Mouse (Mus musculus) liver, embryonic 11.5 days (tissue): ENCODE data around the gene Cnp. TPM values are rescaled to one million over a fixed set of nuclear protein-coding genes. Genes with fewer than 3 reads are reported as not detected.

Experiments
- ATAC-seq: fragments of 200-750 bp; cut with Nextera tagmentation; replicated peaks from 2 replicates; pipeline ENCODE4 v1.8.0; 2017; ENCODE audit warnings: moderate number of reproducible peaks, mild to moderate bottlenecking, moderate TSS enrichment, moderate library complexity; ENCODE audit not compliant: low FRiP score
- DNase-seq: peaks from one replicate; pipeline ENCODE4 v3.0.0-alpha.2; 2017; ENCODE audit warnings: low spot score
- H3K27ac ChIP-seq: fragments of 300-500 bp; sonication (generic); 2 replicates; pipeline ENCODE4 v1.5.1; 2014; ENCODE audit warnings: mild to moderate bottlenecking, low read depth, low read length, control low read depth
- H3K27me3 ChIP-seq: fragments of 300-500 bp; sonication (generic); replicated peaks from 2 replicates; pipeline ENCODE4 v1.6.1; 2014; ENCODE audit warnings: low read length, mixed read lengths; ENCODE audit not compliant: control insufficient read depth, insufficient read depth
- H3K36me3 ChIP-seq: fragments of 300-500 bp; sonication (generic); 2 replicates; pipeline ENCODE4 v1.6.1; 2014; ENCODE audit warnings: mild to moderate bottlenecking, low read length, moderate library complexity, mixed read lengths; ENCODE audit not compliant: control insufficient read depth, insufficient read depth
- H3K4me1 ChIP-seq: fragments of 300-500 bp; sonication (generic); replicated peaks from 2 replicates; pipeline ENCODE4 v1.6.1; 2014; ENCODE audit warnings: low read length, mixed read lengths; ENCODE audit not compliant: control insufficient read depth, insufficient read depth
- H3K4me2 ChIP-seq: fragments of 300-500 bp; sonication (generic); 2 replicates; pipeline ENCODE4 v1.6.1; 2014; ENCODE audit warnings: mild to moderate bottlenecking, control low read depth, moderate library complexity
- H3K4me3 ChIP-seq: fragments of 300-500 bp; sonication (generic); 2 replicates; pipeline ENCODE4 v1.5.1; 2014; ENCODE audit warnings: low read depth, low read length, control low read depth
- H3K9ac ChIP-seq: fragments of 300-500 bp; sonication (generic); 2 replicates; pipeline ENCODE4 v1.6.1; 2014; ENCODE audit warnings: low read depth, low read length, control low read depth
- H3K9me3 ChIP-seq: fragments of 300-500 bp; sonication (generic); 2 replicates; pipeline ENCODE4 v1.6.1; 2016; ENCODE audit warnings: low read length, inconsistent platforms, mixed read lengths; ENCODE audit not compliant: control insufficient read depth
- WGBS: fragments of 180-500 bp; shearing (Covaris S2); extraction: QIAGEN DNeasy Blood & Tissue Kit; methylation state at CpG from one replicate; pipeline ENCODE4 v1.1.7; 2014; 5-methylcytosine and 5-hydroxymethylcytosine counted together
- polyA plus RNA-seq: library from polyadenylated mRNA; unstranded; fragments of >200 nt; fragmentation: Nextera tagmentation; extraction: Ambion mirVana; gene quantifications from 2 replicates; pipeline ENCODE4 v1.2.1, GENCODE M21; 2014

The Cnp gene
- polyA plus RNA-seq, 1 experiment from 2014 or later: 19.4 TPM

DNA sequence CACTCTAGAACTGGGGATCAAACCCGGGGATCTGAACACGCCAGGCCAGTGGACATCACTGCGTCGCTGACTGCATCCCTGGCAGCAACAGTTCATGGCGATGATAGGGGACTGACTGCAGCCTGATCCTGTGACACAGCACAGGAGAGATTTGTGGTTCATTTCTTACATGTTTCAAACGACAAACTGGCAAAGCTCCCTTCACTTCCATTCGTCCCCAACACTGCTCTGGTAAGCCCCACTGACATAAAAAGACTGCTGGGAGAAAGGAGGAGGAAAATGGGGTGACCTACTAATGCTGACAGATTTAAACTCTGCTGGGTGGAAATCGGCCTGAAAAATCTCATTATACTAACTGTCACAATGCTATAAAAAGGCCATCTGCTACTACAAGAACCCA lies 29.1 kb downstream of the Cnp start:
- Histone ChIP-seq H3K27me3 (no peaks in the 10 kb centered on the region), H3K4me1 (peaks cover 5% of the 10 kb centered on the region; the same call in 1 of the 2 replicates), H3K36me3 (peaks cover 18% of the 10 kb centered on the region), H3K9ac (no peak overlapping the region), H3K9me3 (no peaks in the 10 kb centered on the region), H3K27ac (no peak overlapping the region), H3K4me2 (no peak overlapping the region), H3K4me3 (no peak overlapping the region)
- ATAC-seq: no peak
- 84% methylated on average over 8 of the region's 8 CpGs for whole genome bisulfite sequencing
- no peak for DNase-seq

DNA sequence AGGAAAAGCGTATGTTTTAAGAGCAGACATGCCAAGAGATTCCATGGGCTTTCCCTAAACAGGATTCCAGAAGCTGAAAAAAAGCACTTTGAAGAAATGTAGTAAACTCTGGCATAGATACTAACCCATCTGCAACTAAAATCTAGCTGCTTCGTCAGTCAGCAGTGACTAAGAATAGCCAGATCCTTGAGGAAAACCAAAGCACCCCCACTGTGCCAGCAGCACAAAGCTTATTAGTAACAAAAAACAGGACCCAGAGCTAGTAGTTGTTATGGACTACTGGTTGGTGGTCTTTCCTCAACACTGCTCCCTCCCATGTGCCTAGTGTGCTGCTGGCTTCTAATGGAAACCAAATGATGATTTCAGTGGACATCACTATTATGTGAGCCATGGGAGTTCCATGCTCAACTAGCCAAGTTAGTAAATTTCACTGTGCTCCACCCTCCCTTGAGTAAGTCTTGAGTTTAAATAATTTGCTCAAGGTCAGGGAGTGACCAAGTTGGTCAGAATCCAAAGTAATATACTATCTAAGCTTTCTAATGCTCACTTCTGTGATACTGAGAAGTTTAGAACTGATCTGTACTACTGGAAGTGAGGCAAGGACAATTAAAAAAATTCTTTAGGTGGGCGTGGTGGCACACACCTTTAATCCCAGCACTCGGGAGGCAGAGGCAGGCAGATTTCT lies 29.8 kb downstream of the Cnp start:
- H3K4me3 ChIP-seq: no peak overlapping the region
- H3K36me3 ChIP-seq: peaks cover 11% of the 10 kb centered on the region
- H3K27me3 ChIP-seq: no peaks in the 10 kb centered on the region
- H3K27ac ChIP-seq: no peak overlapping the region
- H3K4me1 ChIP-seq: peaks cover 5% of the 10 kb centered on the region; the same call in 1 of the 2 replicates
- H3K9ac ChIP-seq: no peak overlapping the region
- 86% methylated on average over 4 of the region's 4 CpGs for WGBS
- DNase-seq (no peak), ATAC-seq (no peak)
- H3K4me2 ChIP-seq: no peak overlapping the region
- H3K9me3 ChIP-seq: no peaks in the 10 kb centered on the region

DNA sequence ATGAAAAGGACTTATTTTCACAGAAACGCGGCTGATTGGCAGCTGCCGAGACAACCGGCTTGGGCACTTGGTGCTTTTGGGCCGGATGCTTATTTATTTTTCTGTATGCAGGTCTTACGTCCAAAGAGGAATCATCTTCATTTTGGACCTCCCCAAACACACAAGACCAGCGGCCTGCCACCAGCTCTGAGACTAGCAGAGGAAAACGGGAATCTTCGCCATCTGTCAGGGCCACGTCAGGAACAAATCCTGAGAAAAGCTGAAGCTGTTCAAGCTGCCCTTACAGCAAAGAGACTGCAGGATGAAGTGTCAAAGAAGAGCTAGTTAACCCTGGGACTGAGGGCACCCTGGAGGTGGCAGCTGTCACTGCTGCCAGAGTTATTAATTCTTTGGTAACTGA lies 30.7 kb downstream of the Cnp start:
- Histone ChIP-seq H3K4me3 (no peak overlapping the region), H3K36me3 (peaks cover 8% of the 10 kb centered on the region), H3K9me3 (no peaks in the 10 kb centered on the region), H3K4me2 (no peak overlapping the region), H3K9ac (no peak overlapping the region), H3K27ac (no peak overlapping the region), H3K27me3 (no peaks in the 10 kb centered on the region), H3K4me1 (peaks cover 5% of the 10 kb centered on the region; the same call in 1 of the 2 replicates)
- WGBS: 92% methylated on average over 10 of the region's 10 CpGs
- no peak for DNase-seq
- ATAC-seq: no peak

DNA sequence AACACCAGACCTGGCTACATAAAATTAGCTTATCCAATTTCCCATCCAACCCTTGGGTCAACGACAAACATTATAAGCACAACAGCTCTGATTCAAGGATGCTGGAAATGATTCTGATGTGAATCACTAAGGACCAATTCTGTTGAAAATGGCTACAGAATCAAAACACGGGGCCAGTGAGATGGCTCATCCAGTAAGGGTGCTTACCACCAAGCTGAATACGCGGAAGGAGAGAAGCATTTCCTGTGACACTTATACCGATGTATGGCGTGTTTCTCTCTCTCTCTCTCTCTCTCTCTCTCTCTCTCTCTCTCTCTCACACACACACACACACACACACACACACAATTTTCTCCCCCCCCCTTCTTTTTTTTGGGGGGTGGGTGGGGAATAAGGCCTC lies 32.4 kb downstream of the Cnp start:
- DNase-seq (no peak), ATAC-seq (no peak)
- Histone ChIP-seq H3K4me1 (no peaks in the 10 kb centered on the region), H3K9ac (no peak overlapping the region), H3K27me3 (no peaks in the 10 kb centered on the region), H3K27ac (no peak overlapping the region), H3K36me3 (peaks cover 2% of the 10 kb centered on the region), H3K4me2 (no peak overlapping the region), H3K4me3 (no peak overlapping the region), H3K9me3 (no peaks in the 10 kb centered on the region)
- 93% methylated on average over 6 of the region's 6 CpGs for WGBS

DNA sequence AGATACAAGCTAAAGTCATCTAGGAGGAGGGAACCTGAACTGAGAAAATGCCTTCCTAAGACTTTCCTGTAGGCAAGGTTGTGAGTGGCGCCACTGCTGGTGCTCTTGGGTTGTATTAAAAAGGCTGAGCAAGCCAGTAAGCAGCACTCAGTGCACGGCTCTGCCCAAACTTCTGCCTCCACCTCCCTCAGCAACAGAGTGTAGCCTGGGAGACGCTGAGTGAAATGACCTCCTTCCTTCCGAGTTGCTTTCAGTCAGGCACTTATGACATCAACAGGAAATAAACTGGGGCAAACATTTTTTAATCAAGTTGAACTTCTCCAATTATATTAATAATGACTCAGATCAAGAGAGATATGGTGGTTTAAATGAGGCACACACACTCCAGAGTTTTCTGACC lies 34.1 kb downstream of the Cnp start:
- Histone ChIP-seq H3K27me3 (no peaks in the 10 kb centered on the region), H3K4me3 (no peak overlapping the region), H3K36me3 (peaks cover 2% of the 10 kb centered on the region; the same call in 1 of the 2 replicates), H3K27ac (no peak overlapping the region), H3K9me3 (no peaks in the 10 kb centered on the region), H3K9ac (no peak overlapping the region), H3K4me2 (no peak overlapping the region), H3K4me1 (no peaks in the 10 kb centered on the region; the same call in 1 of the 2 replicates)
- DNase-seq (no peak), ATAC-seq (no peak)
- 69% methylated on average over 4 of the region's 4 CpGs for WGBS

DNA sequence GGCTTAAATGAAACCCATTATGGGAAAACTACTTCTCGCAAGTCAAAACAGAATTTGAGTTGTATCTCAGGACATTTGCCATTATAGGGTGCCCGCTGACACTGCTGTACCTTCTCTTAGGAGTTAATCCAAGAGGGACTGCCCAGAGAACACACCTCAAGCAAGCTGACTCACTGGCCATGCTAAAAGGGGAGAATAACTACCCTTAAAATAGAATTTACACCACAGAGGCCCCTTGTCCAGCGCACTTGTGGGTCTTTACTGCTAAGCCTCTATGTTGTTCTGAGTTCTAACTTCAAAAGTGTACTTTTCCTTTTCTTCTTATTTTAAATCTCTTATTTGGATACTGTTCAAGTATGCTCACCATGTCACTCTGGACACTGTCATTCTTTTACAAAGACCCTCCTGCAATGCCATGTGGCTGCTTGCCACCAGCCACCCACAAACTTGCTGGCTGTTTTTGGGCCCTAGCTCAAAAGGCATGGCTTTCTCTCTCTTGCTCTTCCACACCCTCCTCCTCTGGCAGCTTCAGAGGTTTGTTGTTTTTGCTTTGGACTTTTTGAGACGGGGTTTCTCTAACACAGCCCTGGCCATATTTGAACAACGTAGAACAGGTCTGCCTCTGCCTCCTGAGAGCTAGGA lies 34.8 kb downstream of the Cnp start:
- peaks cover 2% of the 10 kb centered on the region; the same call in 1 of the 2 replicates for H3K36me3 ChIP-seq
- DNase-seq (no peak), ATAC-seq (no peak)
- WGBS: 89% methylated on average over 5 of the region's 5 CpGs
- no peaks in the 10 kb centered on the region for H3K27me3 ChIP-seq
- no peak overlapping the region for H3K4me3 ChIP-seq
- H3K9ac ChIP-seq: no peak overlapping the region
- no peak overlapping the region for H3K4me2 ChIP-seq
- H3K4me1 ChIP-seq: no peaks in the 10 kb centered on the region; the same call in 1 of the 2 replicates
- no peaks in the 10 kb centered on the region for H3K9me3 ChIP-seq
- no peak overlapping the region for H3K27ac ChIP-seq

DNA sequence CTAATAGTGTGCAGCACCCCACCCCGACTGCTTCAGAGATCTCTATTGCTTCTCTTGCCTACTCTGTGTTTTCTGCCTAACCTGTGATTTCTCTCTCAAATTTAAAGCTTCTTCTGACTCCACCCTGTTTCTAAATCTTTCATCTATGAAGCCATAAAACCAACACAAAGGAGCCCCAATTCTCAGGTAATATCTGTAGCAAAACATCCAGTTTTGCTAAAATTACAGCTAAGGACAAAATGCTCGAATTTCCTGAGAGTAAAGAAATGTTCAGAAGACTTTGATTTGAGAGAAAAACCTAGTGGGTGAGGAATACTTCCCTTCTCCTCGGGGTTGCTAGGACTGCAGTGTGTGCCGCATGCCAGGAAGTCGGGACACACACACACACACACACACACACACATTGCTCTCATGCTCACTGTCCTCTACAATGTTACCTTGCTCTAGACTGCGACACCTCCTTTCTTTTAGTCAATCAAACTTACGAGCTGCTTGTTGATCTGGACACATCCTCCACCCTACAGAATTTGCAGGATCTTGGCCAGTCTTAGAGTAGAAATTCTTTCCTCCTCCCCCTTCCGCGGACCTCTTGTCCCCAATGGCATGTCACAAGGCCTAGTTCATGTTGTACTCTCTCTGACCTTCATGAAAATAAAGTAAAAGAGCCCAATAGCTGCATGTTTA lies 35.4 kb downstream of the Cnp start:
- ATAC-seq (no peak), DNase-seq (no peak)
- H3K4me3 ChIP-seq: no peak overlapping the region
- H3K4me1 ChIP-seq: no peaks in the 10 kb centered on the region; the same call in 1 of the 2 replicates
- H3K27me3 ChIP-seq: no peaks in the 10 kb centered on the region
- no peak overlapping the region for H3K4me2 ChIP-seq
- no peak overlapping the region for H3K27ac ChIP-seq
- peaks cover 2% of the 10 kb centered on the region; the same call in 1 of the 2 replicates for H3K36me3 ChIP-seq
- no peak overlapping the region for H3K9ac ChIP-seq
- 83% methylated on average over 9 of the region's 9 CpGs for WGBS
- no peaks in the 10 kb centered on the region for H3K9me3 ChIP-seq

DNA sequence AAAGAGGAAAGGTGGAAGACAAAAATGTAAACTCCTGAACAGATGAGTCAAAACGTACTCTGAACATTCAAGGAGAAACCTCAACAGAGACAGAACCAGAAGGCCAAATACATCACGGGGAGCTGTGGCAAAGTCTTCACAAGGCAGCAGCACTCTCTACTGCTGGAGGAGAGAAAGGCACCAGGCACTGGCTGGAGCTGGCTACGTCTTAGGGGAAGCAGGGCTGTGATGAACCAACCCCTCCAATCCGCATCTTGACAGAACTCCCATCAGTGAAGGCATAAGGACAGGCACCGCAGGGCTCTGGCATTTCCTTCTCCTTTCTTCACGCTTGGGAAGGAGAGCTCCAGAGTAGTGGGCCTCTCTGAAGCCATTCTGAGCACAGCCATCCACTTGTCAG lies 36.9 kb downstream of the Cnp start:
- DNase-seq (no peak), ATAC-seq (no peak)
- Histone ChIP-seq H3K9ac (no peak overlapping the region), H3K9me3 (no peaks in the 10 kb centered on the region), H3K4me1 (peaks cover 10% of the 10 kb centered on the region), H3K4me2 (no peak overlapping the region), H3K27me3 (no peaks in the 10 kb centered on the region), H3K27ac (no peak overlapping the region), H3K36me3 (0 out of 2 replicates have a peak, but pooled peaks cover 2% of the 10 kb centered on the region), H3K4me3 (no peak overlapping the region)
- WGBS: 81% methylated on average over 6 of the region's 6 CpGs
